Mouse (Mus musculus) adrenal gland, postnatal 14 days (tissue): ENCODE measurements around the gene Orai1. TPM values are rescaled to one million over a fixed set of nuclear protein-coding genes. Genes with fewer than 3 reads are reported as not detected.
"Not testable (repeated sequence)": the region's sequence is repeated elsewhere in the genome, so short reads cannot be mapped to it uniquely, and the experiment has no call there.

Experiments
- DNase-seq: peaks from one replicate; pipeline ENCODE4 v3.0.0; 2021; ENCODE audit warnings: mixed read lengths
- long read RNA-seq, 2 experiments: library from polyadenylated mRNA; stranded (forward); transcript quantifications; one replicate each; pipeline ENCODE4 v2.0.0; 2021
- total RNA-seq: library from RNA; stranded (reverse); gene quantifications from 2 replicates; pipeline ENCODE4 v1.2.3, GENCODE M21; 2021

Gene Orai1
- total RNA-seq = 11.7 and 13.4 TPM in 2 replicates
- long read RNA-seq, experiment 1, transcript Orai1-202 (2 exons, 1,875 nt) = major isoform, 33 of 33 reads
- long read RNA-seq, experiment 1, partial matches to known transcripts = 0 of 33 reads
- long read RNA-seq, experiment 1, other reads (novel, unspliced or antisense) = 0 of 33 reads
- long read RNA-seq, experiment 2, transcript Orai1-202 (2 exons, 1,875 nt) = major isoform, 13 of 15 reads
- long read RNA-seq, experiment 2, partial matches to known transcripts = 0 of 15 reads
- long read RNA-seq, experiment 2, other reads (novel, unspliced or antisense) = 2 of 15 reads

DNA sequence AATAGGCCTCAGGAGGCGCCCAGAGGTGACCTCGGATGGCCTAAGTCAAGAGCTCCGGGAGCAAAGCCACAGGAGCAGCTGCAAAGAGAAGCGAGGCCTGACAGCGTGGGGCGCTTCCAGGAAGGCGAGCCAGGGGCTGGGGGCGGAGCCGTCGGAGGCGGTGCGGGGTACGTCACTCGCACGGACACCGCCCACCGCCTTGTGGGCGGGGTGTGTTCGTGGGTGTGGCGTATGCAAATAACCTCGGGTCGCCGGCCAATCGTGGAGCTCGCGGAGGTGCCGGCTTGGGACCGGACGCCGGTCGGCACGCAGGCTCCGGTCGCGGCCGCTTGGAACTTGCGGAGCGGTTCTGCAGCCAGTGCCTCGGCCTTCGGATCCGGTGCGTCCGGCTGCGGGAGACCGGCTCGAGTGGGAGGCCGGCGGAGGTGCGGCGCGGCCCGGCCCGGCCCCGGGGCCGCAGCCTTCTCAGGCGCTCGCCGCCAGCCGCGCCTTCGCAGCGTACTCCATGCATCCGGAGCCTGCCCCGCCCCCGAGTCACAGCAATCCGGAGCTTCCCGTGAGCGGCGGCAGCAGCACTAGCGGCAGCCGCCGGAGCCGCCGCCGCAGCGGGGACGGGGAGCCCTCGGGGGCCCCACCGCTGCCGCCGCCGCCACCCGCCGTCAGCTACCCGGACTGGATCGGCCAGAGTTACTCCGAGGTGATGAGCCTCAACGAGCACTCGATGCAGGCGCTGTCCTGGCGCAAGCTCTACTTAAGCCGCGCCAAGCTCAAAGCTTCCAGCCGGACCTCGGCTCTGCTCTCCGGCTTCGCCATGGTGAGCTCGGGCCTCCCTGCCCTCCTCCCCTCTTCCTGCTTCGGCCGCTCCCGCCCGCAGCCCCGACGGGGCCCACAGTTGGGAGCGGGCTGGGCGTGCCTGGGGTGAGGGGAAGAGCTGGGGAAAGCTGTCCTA is at the start of gene Orai1:
TSS of gene Orai1 (plus strand) at position 322 of the 949 bp plus-strand sequence.
- DNase-seq = peak; percentile 99

DNA sequence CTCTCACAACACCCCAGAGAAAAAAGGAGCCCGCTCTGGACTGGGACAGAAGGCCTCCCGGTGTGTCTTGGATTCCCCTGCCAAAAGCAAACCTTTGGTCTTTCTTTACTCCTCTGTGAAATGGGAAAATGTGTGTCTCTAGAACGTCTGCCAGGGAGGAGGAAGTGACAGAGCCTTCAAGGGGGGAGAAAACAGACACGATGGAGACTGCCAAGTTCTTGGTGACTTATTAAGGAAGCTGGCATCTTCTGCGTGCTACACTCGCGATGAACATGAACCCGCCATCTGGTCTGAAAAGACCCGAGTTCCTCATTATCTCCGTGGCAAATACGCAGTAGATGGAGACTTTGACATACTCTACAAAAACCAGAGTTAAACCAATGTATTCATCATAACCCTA is 49.4 kb upstream of the Orai1 start:
- no peak for DNase-seq

DNA sequence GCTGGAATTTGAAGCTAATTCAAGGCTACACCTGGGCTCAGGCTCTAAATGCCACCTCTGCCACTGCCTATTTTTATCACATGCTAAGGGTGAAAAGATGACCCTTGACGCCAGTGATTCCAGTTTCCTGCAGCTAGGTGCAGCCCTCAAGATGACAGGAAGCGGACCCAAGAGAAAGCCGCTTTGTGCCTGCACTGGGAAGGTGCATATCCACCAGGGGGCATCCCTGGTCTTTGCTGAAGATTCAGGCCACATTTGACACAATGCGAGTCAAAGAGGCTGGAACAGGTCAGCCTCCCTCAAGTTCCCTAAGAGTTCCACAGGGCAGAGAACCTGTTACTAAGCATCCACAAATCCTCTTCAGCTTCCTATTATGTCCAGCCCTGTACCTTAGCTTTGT is 46.6 kb upstream of the Orai1 start:
- DNase-seq = peak; percentile 88

DNA sequence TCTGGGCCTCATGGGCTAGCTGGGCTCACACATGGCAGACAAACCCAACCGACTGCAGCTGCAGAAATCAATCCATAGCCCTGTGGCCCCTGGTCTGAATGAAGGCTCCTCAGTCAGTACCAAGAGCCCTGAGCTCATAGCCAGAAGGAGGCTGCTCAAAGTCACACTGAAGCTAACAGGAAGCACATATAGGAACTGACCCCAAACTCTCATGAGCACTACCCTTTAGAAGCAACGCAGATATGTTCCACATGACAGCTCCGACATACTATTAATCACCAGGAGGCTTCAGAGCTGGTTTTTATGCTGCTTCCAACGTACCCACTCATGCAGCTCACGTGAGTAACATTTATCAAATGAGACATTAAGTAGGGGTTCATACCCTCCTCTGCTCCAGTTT is 44.8 kb upstream of the Orai1 start:
- DNase-seq = no peak

DNA sequence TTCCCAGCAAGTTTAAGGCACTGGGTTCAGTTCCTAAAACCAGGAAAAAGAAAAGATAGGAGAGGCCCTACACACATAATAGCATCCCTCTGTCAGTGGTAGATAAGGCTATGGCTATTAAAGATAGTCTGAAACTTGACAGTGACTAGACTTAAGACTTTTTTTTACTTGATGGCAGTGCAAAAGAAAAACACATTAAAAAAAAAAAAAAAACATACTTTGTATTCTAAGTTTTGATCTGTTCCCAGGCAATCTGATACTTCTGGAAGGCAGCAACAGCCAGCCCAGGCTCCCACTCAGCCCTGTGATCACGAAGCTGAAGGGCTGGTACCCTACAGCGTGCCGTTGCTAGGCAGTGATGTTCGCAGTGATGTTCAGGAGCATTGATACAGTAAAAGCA is 43.4 kb upstream of the Orai1 start:
- DNase-seq = no peak

DNA sequence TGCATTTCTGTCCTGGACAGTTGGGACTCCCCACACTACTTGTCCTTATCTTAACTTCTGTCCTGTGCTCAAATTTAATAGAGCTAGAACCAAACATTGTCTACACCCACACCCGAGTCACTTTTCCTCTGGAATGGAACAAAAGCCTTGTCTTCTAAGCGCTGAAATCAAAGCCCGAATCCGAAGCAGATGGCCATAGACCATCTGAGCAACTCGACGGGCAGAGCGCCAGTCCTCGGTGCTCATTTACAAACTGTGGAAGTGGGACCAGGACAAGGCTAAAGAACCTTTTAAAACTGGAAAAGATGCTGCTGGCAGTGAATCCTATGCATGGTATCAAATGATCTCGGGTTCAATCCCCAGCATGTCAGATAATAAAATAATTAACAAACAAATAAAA is 42.8 kb upstream of the Orai1 start:
- no peak for DNase-seq

DNA sequence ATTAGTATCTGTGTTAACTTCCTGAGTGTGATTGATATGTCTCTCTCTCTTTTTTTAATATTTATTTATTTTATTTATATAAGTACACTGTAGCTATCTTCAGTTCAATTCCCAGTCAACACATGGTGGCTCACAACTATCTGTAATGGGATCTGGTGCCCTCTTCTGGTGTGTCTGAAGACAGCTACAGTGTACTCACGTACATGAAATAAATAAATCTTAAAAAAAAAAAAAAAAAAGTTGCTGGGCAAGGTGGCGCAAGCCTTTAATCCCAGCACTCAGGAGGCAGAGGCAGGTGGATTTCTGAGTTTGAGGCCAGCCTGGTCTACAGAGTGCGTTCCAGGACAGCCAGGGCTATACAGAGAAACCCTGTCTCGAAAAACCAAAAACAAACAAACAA is 40.2 kb upstream of the Orai1 start:
- DNase-seq = not testable (repeated sequence)

DNA sequence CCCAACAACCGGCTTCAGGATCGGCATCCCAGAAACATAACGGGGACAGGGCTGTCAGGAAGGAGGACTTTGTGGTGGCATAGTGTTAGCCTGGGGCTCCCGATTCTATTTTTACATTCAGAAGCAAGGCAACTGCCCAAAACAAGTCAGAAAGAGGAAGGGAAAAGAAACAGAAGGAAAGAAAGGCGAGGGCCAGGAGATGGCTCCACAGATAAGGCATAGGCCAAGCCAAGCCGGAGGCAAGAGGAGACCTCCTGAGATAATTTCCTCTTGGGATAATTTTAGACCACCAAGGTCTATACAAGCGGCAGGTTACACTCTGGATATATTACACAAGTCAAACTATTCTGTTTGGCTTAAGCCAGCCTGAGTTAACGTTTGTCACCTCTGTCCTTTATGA is 35.9 kb upstream of the Orai1 start:
- DNase-seq = no peak

DNA sequence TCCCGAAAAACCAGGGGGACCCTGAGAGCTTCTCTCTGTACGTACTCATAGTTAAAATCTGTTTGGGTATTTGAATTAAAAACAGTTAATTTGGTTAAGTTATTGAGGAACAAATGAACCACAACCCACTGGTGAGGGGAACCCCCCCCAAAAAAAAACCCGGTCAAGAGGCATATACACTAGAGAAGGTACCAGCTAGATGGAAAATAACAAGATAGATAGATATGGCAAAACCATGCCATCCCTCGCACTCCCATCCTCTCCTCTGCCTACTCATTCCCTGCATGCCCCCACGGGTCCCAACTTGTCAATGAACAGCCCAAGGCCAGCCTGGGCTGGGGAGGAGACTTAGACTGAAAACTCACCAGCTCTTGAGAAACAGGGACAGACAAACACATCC is 30.4 kb upstream of the Orai1 start:
- DNase-seq = no peak

DNA sequence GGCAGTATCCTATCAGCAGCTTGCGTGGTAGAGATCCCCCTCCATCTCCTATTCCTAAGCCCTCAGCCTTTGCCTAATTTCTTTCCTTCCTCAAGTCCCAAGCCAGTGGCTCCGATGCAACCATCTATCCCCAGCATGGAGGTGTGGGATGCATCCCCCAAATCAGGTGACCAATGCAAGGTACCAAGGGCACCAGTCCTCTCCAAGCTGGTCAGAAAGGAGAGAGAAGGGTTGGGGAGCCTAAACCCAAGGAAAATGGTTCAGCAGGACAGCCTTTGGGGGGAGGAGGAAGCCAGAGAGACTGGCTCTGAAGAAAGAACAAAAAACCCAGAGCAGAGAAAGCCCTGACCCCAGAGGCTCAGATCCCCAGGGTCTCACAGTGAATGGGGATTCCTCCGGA is 29.6 kb upstream of the Orai1 start:
- no peak for DNase-seq

DNA sequence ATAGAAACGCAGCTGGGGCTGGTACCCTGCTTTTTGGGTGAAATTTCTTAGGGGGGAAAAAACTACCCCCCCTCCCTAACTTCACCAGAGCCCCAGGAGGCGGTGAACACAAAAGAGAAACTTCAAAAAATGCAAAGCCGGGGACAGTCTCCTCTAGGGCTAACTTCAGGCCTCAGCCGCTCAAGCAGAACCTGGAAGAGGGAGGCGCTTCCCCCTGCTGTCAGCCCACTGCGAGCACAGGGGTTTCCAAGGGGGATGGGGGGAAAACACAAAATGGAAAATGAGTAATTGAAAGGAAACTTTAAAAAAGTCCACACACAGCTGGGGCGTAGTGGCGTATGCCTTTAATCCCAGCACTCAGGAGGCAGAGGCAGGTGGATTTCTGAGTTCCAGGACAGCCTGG is 28.8 kb upstream of the Orai1 start:
- no peak for DNase-seq

DNA sequence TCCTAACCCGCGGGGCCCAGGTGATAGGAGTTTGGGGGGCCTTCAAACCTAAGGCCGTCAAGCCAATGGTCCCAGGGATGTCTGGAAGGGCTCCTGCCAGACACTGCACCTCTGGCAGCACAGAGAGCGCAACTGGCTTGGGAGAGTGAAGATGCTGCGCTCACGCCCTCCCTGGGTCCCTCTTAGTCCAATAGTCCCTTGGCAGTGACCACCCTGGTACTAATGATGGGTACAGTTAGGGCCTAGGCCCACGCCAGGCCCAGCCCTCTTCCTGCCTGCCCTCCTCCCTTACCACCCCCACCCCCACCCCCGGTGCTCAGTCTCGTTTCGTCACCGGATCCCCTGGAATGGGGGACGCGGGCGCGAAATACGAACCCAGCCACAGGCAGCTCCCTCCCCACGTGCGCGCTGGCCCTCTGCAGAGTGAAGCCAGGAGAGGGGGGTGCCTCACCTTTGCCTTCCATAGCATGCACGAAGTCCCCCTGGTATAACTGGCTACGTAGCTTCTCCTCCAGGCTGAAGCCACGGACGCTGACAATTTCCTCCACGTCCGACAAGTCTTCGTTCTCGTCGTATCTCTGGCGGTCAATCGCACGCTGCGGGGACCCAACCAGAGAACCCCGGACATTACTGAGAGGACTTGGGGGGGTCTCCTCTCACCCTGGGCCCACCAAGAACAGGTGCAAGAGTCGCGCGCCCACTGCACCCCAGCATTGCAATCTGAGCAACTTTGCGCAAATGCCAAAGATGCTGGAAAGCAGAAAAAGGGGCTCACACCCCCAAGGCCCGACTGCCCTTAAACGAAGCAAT is 27.5 kb upstream of the Orai1 start:
- peak; percentile 66 for DNase-seq

DNA sequence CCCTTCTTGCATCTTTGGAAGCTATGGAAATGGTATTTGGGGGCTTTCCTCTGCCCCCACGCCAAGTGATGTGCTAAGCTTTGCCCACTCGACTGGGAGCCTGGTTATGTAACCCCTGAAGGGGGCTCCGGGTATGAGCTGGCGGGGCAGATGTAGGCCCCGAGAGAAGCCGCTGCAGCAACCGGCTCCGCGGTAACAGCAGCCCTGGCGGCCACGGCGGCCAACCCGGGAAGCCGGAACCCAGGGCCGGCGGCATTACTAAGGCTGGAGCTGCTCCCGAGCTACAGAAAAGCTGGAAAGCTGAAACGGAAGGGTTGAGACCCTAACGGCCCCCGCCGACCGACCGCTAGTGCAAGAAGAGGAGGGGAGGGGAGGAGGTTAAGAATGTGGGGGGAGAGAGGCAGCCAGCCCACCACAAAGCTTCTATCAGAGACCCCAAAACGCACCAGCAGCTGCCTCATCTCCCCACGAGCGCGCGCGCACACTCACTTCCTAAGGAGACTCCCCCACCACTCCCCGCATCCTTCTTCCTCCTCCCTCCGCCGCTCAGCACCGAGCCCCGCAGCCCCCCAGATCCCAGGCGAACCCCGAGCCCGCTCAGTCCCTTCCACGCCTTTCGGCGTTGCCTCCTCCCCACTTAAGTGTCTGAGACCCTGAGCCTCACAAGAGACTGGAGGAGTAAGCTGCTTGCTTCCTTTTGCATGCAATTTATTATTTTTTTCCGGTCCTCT is 26.7 kb upstream of the Orai1 start:
- DNase-seq = peak; percentile 70

DNA sequence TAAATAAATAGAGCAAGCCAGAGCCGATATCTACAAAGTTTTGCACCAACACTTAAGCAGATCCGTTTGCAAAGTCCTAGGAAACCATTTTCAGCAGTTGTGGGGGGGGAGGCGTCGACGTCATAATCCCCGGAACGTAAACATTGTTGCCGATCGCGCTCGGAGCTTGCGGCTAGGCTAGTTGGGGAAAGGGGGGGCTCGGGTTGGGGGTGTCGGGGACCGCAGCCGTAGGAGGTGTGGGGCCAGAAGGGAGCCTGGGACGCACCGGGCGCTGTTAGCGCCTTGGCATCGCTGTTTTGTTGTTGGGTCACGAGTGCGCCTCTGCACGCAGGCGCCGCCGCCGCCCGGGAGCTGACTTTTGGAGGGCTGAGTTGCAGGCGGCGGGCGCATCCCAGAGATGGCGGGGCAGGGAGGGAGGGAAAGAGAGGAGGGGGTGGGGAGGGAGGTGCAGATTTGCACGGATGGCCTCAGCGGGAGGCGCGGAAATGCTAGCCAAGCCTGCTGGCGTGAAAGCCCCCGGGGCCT is 25.8 kb upstream of the Orai1 start:
- DNase-seq = peak; percentile 86

DNA sequence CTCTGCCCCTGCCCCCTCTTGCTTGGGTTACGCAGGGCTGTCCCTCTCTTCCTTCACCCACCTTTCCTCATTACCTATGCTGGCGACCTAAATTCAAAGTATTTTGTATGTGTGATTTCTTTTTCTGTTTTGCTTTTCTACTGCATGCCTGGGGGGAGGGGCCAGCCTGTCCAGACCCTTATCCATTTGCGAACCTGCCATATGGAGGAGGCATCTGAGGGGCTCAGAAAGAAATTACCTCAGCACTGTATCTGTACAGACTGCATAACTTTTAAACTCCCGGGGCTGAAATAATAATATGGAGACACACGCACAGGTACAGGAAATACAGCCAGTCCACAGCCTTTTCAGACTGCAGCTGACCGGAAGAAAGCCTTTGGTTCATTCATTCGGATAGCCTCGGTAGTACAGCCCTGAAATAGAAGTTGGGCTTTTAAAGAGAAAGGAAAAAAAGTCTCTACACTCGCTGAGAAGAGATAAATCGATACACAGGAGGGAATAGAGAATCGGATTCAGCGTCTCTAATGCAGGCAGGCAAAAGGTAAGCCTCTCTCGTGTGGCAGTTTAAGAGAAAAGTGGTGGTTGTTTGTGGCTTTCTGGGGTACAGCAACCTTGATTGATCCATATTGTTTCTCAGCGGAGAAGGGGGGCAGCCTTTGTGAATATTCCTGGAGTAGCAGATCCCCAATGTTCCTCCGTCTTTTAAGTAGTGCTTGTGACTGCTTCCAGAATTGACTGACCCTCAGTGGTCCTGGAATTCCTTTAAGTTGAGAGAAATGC is 25.1 kb upstream of the Orai1 start, which contains the start of gene Kdm2b:
TSS of gene Kdm2b (minus strand) at position 273 of the 780 bp plus-strand sequence.
- DNase-seq = peak; percentile 46

DNA sequence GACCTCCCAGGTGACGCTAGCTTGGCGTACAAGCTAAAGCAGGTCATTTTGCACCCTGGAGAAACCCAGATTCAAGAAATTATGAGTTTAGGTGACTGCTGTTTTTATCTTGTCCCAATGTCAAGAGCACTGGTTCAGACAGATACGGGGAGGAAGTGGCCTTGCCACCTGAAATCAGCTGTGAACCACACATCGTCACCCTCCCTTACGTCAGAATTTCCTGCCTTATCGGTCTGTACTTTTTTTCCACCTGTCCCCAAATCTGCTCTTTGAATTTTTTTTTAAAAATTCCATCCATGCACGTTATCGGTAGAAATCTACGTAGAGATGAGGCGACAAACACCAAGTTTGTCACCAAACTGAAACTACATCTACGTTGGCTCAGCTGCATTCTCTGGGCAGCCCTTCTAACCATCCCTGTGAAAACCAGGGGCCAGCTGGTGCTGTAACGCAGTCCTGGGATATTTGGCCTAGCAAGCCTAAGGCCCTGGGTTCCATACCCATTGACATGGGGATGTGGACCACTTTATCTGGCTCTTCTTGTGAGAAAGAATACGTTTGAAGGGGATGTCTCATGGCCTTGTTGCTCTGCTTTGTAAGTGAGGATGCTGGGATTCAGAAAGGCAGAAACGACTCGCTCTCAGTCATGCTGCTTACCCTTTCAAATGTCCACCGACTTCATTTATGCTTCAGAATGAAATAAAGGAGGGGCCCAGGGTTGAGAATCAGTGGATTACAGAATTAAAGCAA is 24.3 kb upstream of the Orai1 start:
- DNase-seq = no peak

DNA sequence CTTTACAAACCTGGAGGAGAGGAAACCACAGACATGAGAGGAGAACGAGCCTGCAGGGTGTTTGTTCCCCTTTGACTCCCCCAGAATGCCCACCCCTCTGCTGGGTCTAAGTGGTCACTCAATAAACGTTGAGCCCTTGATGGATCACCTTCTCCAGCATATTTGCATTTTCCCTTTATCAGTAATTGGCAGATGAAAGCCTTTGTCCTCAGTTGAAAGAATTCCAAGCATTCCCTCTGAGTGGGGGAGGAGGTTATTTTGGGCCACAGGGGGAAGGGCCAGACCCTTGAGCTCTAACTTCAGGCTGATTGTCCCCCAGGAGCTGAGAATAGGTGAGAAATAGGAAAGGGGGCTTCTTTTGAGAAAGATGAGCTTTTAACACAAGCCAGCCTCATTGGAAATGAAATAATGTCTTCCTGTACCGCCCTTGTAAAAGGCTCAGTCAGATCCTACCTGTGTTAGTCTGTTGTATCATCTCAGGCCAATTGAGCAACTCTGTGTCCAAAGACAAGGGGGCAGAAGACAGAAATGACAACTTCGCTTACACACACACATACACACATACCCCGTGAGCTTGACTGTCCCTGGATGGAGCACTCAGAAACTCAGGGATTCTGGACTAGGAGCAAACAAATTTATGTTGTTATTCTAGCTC is 23.4 kb upstream of the Orai1 start:
- DNase-seq = no peak

DNA sequence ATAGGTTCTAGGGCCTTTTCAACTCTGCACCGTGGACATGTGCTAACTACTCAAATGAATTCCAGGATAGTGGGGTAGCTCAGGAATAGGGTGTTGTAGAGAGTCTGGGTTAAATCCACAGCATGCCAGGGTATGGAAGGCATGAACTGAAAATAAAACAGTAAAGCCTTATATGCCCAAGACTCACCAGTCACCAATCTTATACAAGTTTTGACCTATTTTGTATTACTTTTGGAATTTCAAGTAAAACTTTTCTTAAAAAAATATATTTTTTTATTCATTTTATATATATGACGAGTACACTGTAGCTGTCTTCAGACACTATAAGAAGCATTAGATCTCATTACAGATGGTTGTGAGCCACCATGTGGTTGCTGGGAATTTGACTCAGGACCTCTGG is 21.1 kb upstream of the Orai1 start:
- DNase-seq = no peak

DNA sequence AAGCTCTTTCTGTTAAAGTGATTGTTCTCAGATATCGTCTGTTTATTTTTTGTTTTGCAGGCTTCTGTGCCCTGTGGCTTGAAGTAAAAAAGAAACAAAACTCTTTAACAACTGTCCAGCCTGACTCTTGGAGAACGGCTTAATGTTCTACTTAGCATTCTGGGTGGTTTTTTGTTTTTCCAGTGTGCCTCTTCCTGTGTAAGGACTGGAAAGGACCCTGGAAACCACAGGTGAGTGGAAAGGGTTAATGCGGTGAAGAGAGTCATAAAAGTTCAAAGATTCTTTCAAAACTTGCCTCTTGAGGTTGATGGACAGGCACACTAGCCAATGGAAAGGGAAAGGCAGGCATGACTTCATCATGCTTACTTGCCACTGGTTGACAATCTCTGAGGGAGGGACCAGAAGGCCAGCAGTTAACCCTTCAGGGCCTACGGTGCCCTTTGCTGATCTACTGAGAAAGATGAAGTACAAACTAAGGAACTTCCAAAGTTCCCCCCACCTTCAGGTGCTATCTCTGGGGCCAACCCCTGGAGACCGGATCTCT is 20.5 kb upstream of the Orai1 start:
- DNase-seq = peak; percentile 96
